Mouse (Mus musculus): ENCODE results near the gene Farp1.
A peak's percentile ranks its signal among the peaks of the same experiment; 100 is the strongest.
"Not testable (repeated sequence)": the region's sequence is repeated elsewhere in the genome, so short reads cannot be mapped to it uniquely, and the experiment has no call there.

Farp1 gene

GRCm38 (mm10) chr14:121107707-121108285, 72.8 kb downstream of the Farp1 start:
- DNase-seq: no peak

- no peak for DNase-seq
These were observed 73.6 kb downstream of the Farp1 start for GRCm38 (mm10) chr14:121108439-121109115.

- no peak for DNase-seq
These were observed 74.1 kb downstream of the Farp1 start for GRCm38 (mm10) chr14:121109116-121109504.

- no peak for DNase-seq
These were observed 75.7 kb downstream of the Farp1 start for GRCm38 (mm10) chr14:121110492-121111267.

GRCm38 (mm10) chr14:121112061-121112460, 77.1 kb downstream of the Farp1 start:
- no peak for DNase-seq

- DNase-seq: peak; percentile 35
These were observed 78.8 kb downstream of the Farp1 start for GRCm38 (mm10) chr14:121113785-121114184.

GRCm38 (mm10) chr14:121116696-121117095, 81.7 kb downstream of the Farp1 start:
- no peak for DNase-seq

GRCm38 (mm10) chr14:121118860-121119259, 83.9 kb downstream of the Farp1 start:
- no peak for DNase-seq

GRCm38 (mm10) chr14:121121664-121122063, 86.7 kb downstream of the Farp1 start:
- no peak for DNase-seq

- no peak for DNase-seq
These were observed 87.9 kb downstream of the Farp1 start for GRCm38 (mm10) chr14:121122852-121123251.

- DNase-seq: no peak
These were observed 89.5 kb downstream of the Farp1 start for GRCm38 (mm10) chr14:121124409-121125010.

GRCm38 (mm10) chr14:121125651-121126050, 90.7 kb downstream of the Farp1 start:
- no peak for DNase-seq

GRCm38 (mm10) chr14:121126291-121126690, 91.3 kb downstream of the Farp1 start:
- DNase-seq: no peak

- DNase-seq: no peak
These were observed 94.1 kb downstream of the Farp1 start for GRCm38 (mm10) chr14:121128858-121129800.

- DNase-seq: not testable (repeated sequence)
These were observed 95.4 kb downstream of the Farp1 start for GRCm38 (mm10) chr14:121130351-121130750.

GRCm38 (mm10) chr14:121134414-121134813, 99.4 kb downstream of the Farp1 start:
- no peak for DNase-seq

GRCm38 (mm10) chr14:121143831-121144455, 108.9 kb downstream of the Farp1 start:
- no peak for DNase-seq

GRCm38 (mm10) chr14:121144496-121144895, 109.5 kb downstream of the Farp1 start:
- DNase-seq: no peak

- DNase-seq: no peak
These were observed 110.3 kb downstream of the Farp1 start for GRCm38 (mm10) chr14:121145291-121145690.

- DNase-seq: no peak
These were observed 110.7 kb downstream of the Farp1 start for GRCm38 (mm10) chr14:121145698-121146097.

- DNase-seq: no peak
These were observed 111.2 kb downstream of the Farp1 start for GRCm38 (mm10) chr14:121146213-121146612.

- no peak for DNase-seq
These were observed 112.0 kb downstream of the Farp1 start for GRCm38 (mm10) chr14:121147026-121147425.
